17 mouse cellular contexts compared by ENCODE assay signal in genomic region chr2:169156908-169157307, GRCm38 (mm10).
A peak's percentile ranks its signal among the peaks of the same experiment; 100 is the strongest.
DNase-seq lines count a peak whose midpoint lies in the region; ATAC-seq and TF ChIP-seq lines count a peak whose summit lies in the region.
"Had no signal": no experiment of that assay in that cellular context is flagged by ENCODE, and none has a peak within 500 bp of the region (broad histone marks: within the 10 kb centered on the region; RNA-seq: fewer than 3 reads in every experiment).

No protein-coding gene starts in this region.

- H3K4me3 ChIP-seq in heart, embryonic 10.5 days, result no peak overlapping the region
- no peak overlapping the region for H3K4me3 ChIP-seq in heart, adult 2 months
- H3K4me3 ChIP-seq in kidney, postnatal 0 days (replicated peaks; ENCODE audit: low read depth, low read length), result no peak overlapping the region
- H3K4me3 ChIP-seq in gastrocnemius, adult 2 months, result no peak overlapping the region
- H3K4me3 ChIP-seq: layer of hippocampus, adult 2 months had no signal

- TF ChIP-seq EP300 in heart, adult 2 months (IDR thresholded peaks at IDR 0.05; ENCODE audit: insufficient read depth, low read depth, low read length), result no peak

- 0 out of 2 replicates have a peak, but pooled peaks have one; percentile 25 for ATAC-seq in kidney, postnatal 0 days (replicated peaks; ENCODE audit: low FRiP score, low read depth)
- ATAC-seq: forebrain, embryonic 14.5 days; inflammation-experienced regulatory T-cells, adult 6 months; Patski had no signal

- intact Hi-C loops in heart, adult 2 months (cut with DNase I), result no loop called here
- intact Hi-C loops in gastrocnemius, adult 2 months (cut with DNase I), result no loop called here

- no peaks in the 10 kb centered on the region for H3K9me3 ChIP-seq in heart, embryonic 10.5 days
- H3K9me3 ChIP-seq in kidney, postnatal 0 days (replicated peaks; ENCODE audit: low read length), result no peaks in the 10 kb centered on the region

- peaks cover 9% of the 10 kb centered on the region; the same call in 1 of the 2 replicates for H3K4me1 ChIP-seq in heart, embryonic 10.5 days
- no peaks in the 10 kb centered on the region; the same call in 1 of the 2 replicates for H3K4me1 ChIP-seq in heart, adult 2 months (ENCODE audit: control insufficient read depth, insufficient read depth, low read length)
- peaks cover 9% of the 10 kb centered on the region; the same call in 1 of the 2 replicates for H3K4me1 ChIP-seq in kidney, postnatal 0 days (replicated peaks; ENCODE audit: insufficient read depth, low read length)

- H3K36me3 ChIP-seq in heart, embryonic 10.5 days, result no peaks in the 10 kb centered on the region
- H3K36me3 ChIP-seq in heart, adult 2 months (ENCODE audit: control insufficient read depth, insufficient read depth, low read length), result no peaks in the 10 kb centered on the region
- no peaks in the 10 kb centered on the region for H3K36me3 ChIP-seq in kidney, postnatal 0 days (ENCODE audit: insufficient read depth, low read length)

- WGBS in heart, embryonic 10.5 days, result 60% methylated on average over 8 of the region's 8 CpGs
- 46% methylated on average over 8 of the region's 8 CpGs for WGBS in heart, adult 2 months
- WGBS in kidney, postnatal 0 days, result 20% methylated on average over 8 of the region's 8 CpGs

- TF ChIP-seq POLR2A in heart, adult 2 months (IDR thresholded peaks at IDR 0.05; ENCODE audit: insufficient read depth, low read depth, low read length), result no peak

- no peaks in the 10 kb centered on the region for H3K79me2 ChIP-seq in heart, adult 2 months (replicated peaks; ENCODE audit: control insufficient read depth, insufficient read depth, low read length)

- DNase-seq in heart, embryonic 10.5 days (ENCODE audit: low spot score), result no peak
- DNase-seq in heart, adult 2 months, result no peak
- DNase-seq in kidney, postnatal 0 days (ENCODE audit: low spot score), result peak; percentile 62
- no peak for DNase-seq in kidney, adult 8-10 months
- peak; percentile 19 for DNase-seq in testis, postnatal 14 days (ENCODE audit: low spot score)
- DNase-seq in testis, postnatal 10 days (ENCODE audit: low spot score), result no peak
- no peak for DNase-seq in left cerebral cortex, adult 11 months (ENCODE audit: low spot score)
- no peak for DNase-seq in gastrocnemius, adult 2 months
- DNase-seq: B cell, adult 2 months; cerebellum, adult 11-12 months; cerebellum, postnatal 36 days; midbrain, embryonic 14.5 days had no signal

- H3K27ac ChIP-seq in heart, embryonic 10.5 days, result peak overlapping the region; percentile 22; the same call in 1 of the 2 replicates
- H3K27ac ChIP-seq in heart, adult 2 months, result no peak overlapping the region
- no peak overlapping the region for H3K27ac ChIP-seq in kidney, postnatal 0 days
- no peak overlapping the region for H3K27ac ChIP-seq in gastrocnemius, adult 2 months
- H3K27ac ChIP-seq: layer of hippocampus, adult 2 months; macrophage had no signal

- H3K27me3 ChIP-seq in heart, embryonic 10.5 days (ENCODE audit: insufficient read depth, poor library complexity, severe bottlenecking), result no peaks in the 10 kb centered on the region
- H3K27me3 ChIP-seq in heart, adult 2 months (ENCODE audit: control insufficient read depth, insufficient read depth, low read length), result no peaks in the 10 kb centered on the region
- no peaks in the 10 kb centered on the region for H3K27me3 ChIP-seq in kidney, postnatal 0 days (ENCODE audit: insufficient read depth, low read length)
- H3K27me3 ChIP-seq: Patski had no signal

- H3K4me2 ChIP-seq in kidney, postnatal 0 days (ENCODE audit: low read length), result no peak overlapping the region

- no peak overlapping the region for H3K9ac ChIP-seq in heart, adult 2 months (ENCODE audit: low read depth, low read length)
- H3K9ac ChIP-seq in kidney, postnatal 0 days (ENCODE audit: low read depth, low read length), result no peak overlapping the region

- TF ChIP-seq CTCF in heart, adult 2 months (IDR thresholded peaks at IDR 0.05), result no peak
- no peak for TF ChIP-seq CTCF in kidney, postnatal 0 days (IDR thresholded peaks at IDR 0.05; ENCODE audit: low read depth)
- no peak for TF ChIP-seq CTCF in gastrocnemius, adult 2 months (IDR thresholded peaks at IDR 0.05)

Comparison
In these comparisons a context has a peak if more than half of its experiments do, and no peak if none do; other contexts are left out.
1. DNase-seq: peak in kidney, postnatal 0 days (single experiment) and testis, postnatal 14 days (single experiment); none in heart, embryonic 10.5 days (single experiment), heart, adult 2 months (0 of 2), kidney, adult 8-10 months (0 of 2), testis, postnatal 10 days (single experiment), left cerebral cortex, adult 11 months (single experiment) and gastrocnemius, adult 2 months (single experiment).